26 mouse cellular contexts compared by ENCODE assay signal in the genomic region with DNA sequence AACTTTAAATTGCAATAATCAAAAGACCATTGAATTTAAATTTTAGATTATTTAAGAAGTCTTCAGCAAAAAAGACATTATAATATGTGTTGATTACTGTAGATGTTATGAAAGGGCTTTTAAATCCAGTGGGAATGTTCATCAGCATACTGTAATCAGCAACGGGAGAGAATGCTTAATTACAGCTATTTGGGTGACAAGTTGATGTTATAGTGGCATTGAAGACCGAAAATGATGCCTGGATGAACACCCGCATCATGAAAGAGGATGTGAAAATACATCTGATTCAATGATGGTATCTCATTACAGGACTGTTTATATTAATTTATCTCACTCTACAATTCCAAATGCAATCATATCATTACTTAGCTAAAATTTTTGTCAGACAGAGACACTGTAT.
A peak's percentile ranks its signal among the peaks of the same experiment; 100 is the strongest.
DNase-seq lines count a peak whose midpoint lies in the region; ATAC-seq and TF ChIP-seq lines count a peak whose summit lies in the region.
"Had no signal": no experiment of that assay in that cellular context is flagged by ENCODE, and none has a peak within 500 bp of the region (broad histone marks: within the 10 kb centered on the region; RNA-seq: fewer than 3 reads in every experiment).

No protein-coding gene starts in this region.

- ATAC-seq in forebrain, embryonic 14.5 days: peak; percentile 78
- peak; percentile 55 for ATAC-seq in forebrain, postnatal 0 days
- ATAC-seq: activated CD4-positive, CD25-positive, alpha-beta regulatory T cell, adult 4 months; hindbrain, postnatal 0 days; inflammation-experienced regulatory T-cells, adult 6 months; intestine, embryonic 16.5 days had no signal

- DNase-seq in A20 (ENCODE audit: low read depth, low spot score): peak; percentile 9
- DNase-seq in brain, adult 2 months (ENCODE audit: low read depth, low spot score): peak; percentile 6
- DNase-seq in forebrain, embryonic 14.5 days (ENCODE audit: low spot score): peak; percentile 59
- peak; percentile 3 for DNase-seq in forebrain, postnatal 0 days
- no peak for DNase-seq in embryo, embryonic 11 days
- no peak for DNase-seq in heart, postnatal 25 days (ENCODE audit: low spot score)
- DNase-seq: adrenal gland, postnatal 10 days; adrenal gland, postnatal 36 days; cerebellum, adult 18-20 months; cerebellum, adult 9-10 months; cerebellum, postnatal 14 days; gastrocnemius, adult 2 months; gastrocnemius, postnatal 14 days; heart, adult 11 months; heart, postnatal 36 days; kidney, adult 18-20 months; kidney, adult 9 months had no signal

- H3K36me3 ChIP-seq in forebrain, embryonic 14.5 days (ENCODE audit: control insufficient read depth, insufficient read depth, low read length): no peaks in the 10 kb centered on the region
- no peaks in the 10 kb centered on the region for H3K36me3 ChIP-seq in forebrain, postnatal 0 days (ENCODE audit: insufficient read depth)
- H3K36me3 ChIP-seq: embryonic facial prominence, embryonic 12.5 days; embryonic facial prominence, embryonic 15.5 days; hindbrain, embryonic 10.5 days; hindbrain, embryonic 13.5 days had no signal

- TF ChIP-seq CTCF in forebrain, postnatal 0 days (IDR thresholded peaks at IDR 0.05; ENCODE audit: low read depth): no peak

- H3K4me1 ChIP-seq in forebrain, embryonic 14.5 days (ENCODE audit: control insufficient read depth, insufficient read depth, low read length): no peaks in the 10 kb centered on the region
- H3K4me1 ChIP-seq in forebrain, postnatal 0 days (ENCODE audit: insufficient read depth): no peaks in the 10 kb centered on the region
- H3K4me1 ChIP-seq: embryonic facial prominence, embryonic 12.5 days; embryonic facial prominence, embryonic 15.5 days; hindbrain, embryonic 10.5 days; hindbrain, embryonic 13.5 days had no signal

- no peaks in the 10 kb centered on the region for H3K9me3 ChIP-seq in forebrain, embryonic 14.5 days (replicated peaks; ENCODE audit: control insufficient read depth, low read length)
- no peaks in the 10 kb centered on the region for H3K9me3 ChIP-seq in forebrain, postnatal 0 days (ENCODE audit: low read length)
- H3K9me3 ChIP-seq: embryonic facial prominence, embryonic 12.5 days; embryonic facial prominence, embryonic 15.5 days; hindbrain, embryonic 10.5 days; hindbrain, embryonic 13.5 days had no signal

- H3K27me3 ChIP-seq in forebrain, embryonic 14.5 days (replicated peaks; ENCODE audit: control insufficient read depth, insufficient read depth, low read length): no peaks in the 10 kb centered on the region
- no peaks in the 10 kb centered on the region for H3K27me3 ChIP-seq in forebrain, postnatal 0 days (ENCODE audit: insufficient read depth, low read length)
- H3K27me3 ChIP-seq: embryonic facial prominence, embryonic 12.5 days; embryonic facial prominence, embryonic 15.5 days; hindbrain, embryonic 13.5 days had no signal

- 55% methylated on average over 3 of the region's 3 CpGs for WGBS in forebrain, embryonic 14.5 days
- WGBS in forebrain, postnatal 0 days: 51% methylated on average over 3 of the region's 3 CpGs

- no peak overlapping the region for H3K9ac ChIP-seq in forebrain, embryonic 14.5 days (ENCODE audit: low read length)
- no peak overlapping the region for H3K9ac ChIP-seq in forebrain, postnatal 0 days
- H3K9ac ChIP-seq: embryonic facial prominence, embryonic 12.5 days; embryonic facial prominence, embryonic 15.5 days; hindbrain, embryonic 13.5 days had no signal

- intact Hi-C loops in heart, postnatal 25 days (cut with DNase I): no loop called here

- H3K4me2 ChIP-seq in forebrain, embryonic 14.5 days (ENCODE audit: low read length): no peak overlapping the region
- H3K4me2 ChIP-seq in forebrain, postnatal 0 days (ENCODE audit: low read depth): no peak overlapping the region
- H3K4me2 ChIP-seq: embryonic facial prominence, embryonic 12.5 days; embryonic facial prominence, embryonic 15.5 days; heart, embryonic 11.5 days; hindbrain, embryonic 13.5 days had no signal

- H3K27ac ChIP-seq in forebrain, embryonic 14.5 days (ENCODE audit: low read depth, low read length): no peak overlapping the region
- no peak overlapping the region for H3K27ac ChIP-seq in forebrain, postnatal 0 days (ENCODE audit: low read depth, low read length)
- H3K27ac ChIP-seq: embryonic facial prominence, embryonic 12.5 days; embryonic facial prominence, embryonic 15.5 days; gastrocnemius, adult 2 months; hindbrain, embryonic 10.5 days; hindbrain, embryonic 13.5 days; hindbrain, postnatal 0 days had no signal

- no peak overlapping the region for H3K4me3 ChIP-seq in forebrain, embryonic 14.5 days (ENCODE audit: low read depth, low read length)
- H3K4me3 ChIP-seq in forebrain, postnatal 0 days (ENCODE audit: low read depth, low read length): no peak overlapping the region
- H3K4me3 ChIP-seq: embryonic facial prominence, embryonic 12.5 days; embryonic facial prominence, embryonic 15.5 days; gastrocnemius, adult 2 months; hindbrain, embryonic 10.5 days; hindbrain, embryonic 13.5 days had no signal

Comparison
In these comparisons a context has a peak if more than half of its experiments do, and no peak if none do; other contexts are left out.
1. DNase-seq: peak in A20 (single experiment), brain, adult 2 months (single experiment), forebrain, embryonic 14.5 days (single experiment) and forebrain, postnatal 0 days (single experiment); none in embryo, embryonic 11 days (single experiment) and heart, postnatal 25 days (single experiment).